Mouse (Mus musculus) ES-E14 (cell line): ENCODE data around the gene Ltbp2.

Experiments used
- CHD2 ChIP-seq: IDR thresholded peaks from 2 replicates; pipeline ENCODE4 v1.6.1; 2014; ENCODE audit warnings: mild to moderate bottlenecking, low read depth, low read length, inconsistent platforms
- HCFC1 ChIP-seq: IDR thresholded peaks from 2 replicates; pipeline ENCODE4 v1.6.1; 2012; ENCODE audit warnings: low read length, inconsistent platforms, borderline replicate concordance; ENCODE audit not compliant: insufficient read depth
- ZC3H11A ChIP-seq: IDR thresholded peaks from 2 replicates; pipeline ENCODE4 v1.6.1; 2012; ENCODE audit warnings: low read depth, mild to moderate bottlenecking, inconsistent platforms, low read length, borderline replicate concordance

- no peak for TF ChIP-seq ZC3H11A
- TF ChIP-seq HCFC1 = no peak
- TF ChIP-seq CHD2 = no peak
These were observed 128.2 kb downstream of the Ltbp2 start for GRCm38 (mm10) chr12:84748134-84748533.
